ENCODE assay signal across 16 mouse cellular contexts in the genomic region with DNA sequence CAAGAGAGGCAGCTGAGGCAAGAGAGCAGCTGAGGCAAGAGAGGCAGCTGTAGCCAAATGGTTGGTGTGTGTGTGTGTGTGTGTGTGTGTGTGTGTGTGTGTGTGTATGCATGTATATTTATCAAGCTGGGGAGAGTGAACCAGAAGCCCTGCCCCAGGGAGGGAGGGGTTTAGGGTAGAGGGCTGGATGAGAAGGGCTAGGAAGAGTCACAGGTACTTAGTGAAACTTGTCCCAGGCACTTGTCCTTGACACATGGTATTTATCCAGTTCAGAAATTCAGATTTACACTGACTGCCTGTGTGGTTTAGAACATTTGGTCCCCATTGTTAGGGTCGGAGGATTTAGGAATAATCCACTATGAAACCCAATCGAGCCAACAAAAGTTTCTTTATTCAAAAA.
"Had no signal": no experiment of that assay in that cellular context is flagged by ENCODE, and none has a peak within 500 bp of the region (broad histone marks: within the 10 kb centered on the region; RNA-seq: fewer than 3 reads in every experiment).

No protein-coding gene starts in this region.

- H3K4me2 ChIP-seq: limb, embryonic 12.5 days; liver, embryonic 11.5 days; liver, embryonic 15.5 days; midbrain, embryonic 15.5 days; neural tube, embryonic 13.5 days had no signal

- H3K36me3 ChIP-seq: limb, embryonic 12.5 days; liver, embryonic 15.5 days; midbrain, embryonic 15.5 days; neural tube, embryonic 13.5 days had no signal

- H3K4me3 ChIP-seq: left cerebral cortex, adult 2 months; limb, embryonic 12.5 days; liver, embryonic 15.5 days; midbrain, embryonic 15.5 days; neural tube, embryonic 13.5 days had no signal

- H3K9ac ChIP-seq: limb, embryonic 12.5 days; liver, embryonic 15.5 days; midbrain, embryonic 15.5 days; neural tube, embryonic 13.5 days had no signal

- H3K9me3 ChIP-seq: limb, embryonic 12.5 days; liver, embryonic 15.5 days; midbrain, embryonic 15.5 days; neural tube, embryonic 13.5 days had no signal

- H3K27me3 ChIP-seq: limb, embryonic 12.5 days; liver, embryonic 15.5 days; midbrain, embryonic 15.5 days; neural tube, embryonic 13.5 days had no signal

- H3K4me1 ChIP-seq: liver, embryonic 15.5 days; midbrain, embryonic 15.5 days; neural tube, embryonic 13.5 days had no signal

- H3K27ac ChIP-seq: left cerebral cortex, adult 2 months; limb, embryonic 12.5 days; liver, embryonic 15.5 days; midbrain, embryonic 15.5 days; neural tube, embryonic 13.5 days had no signal

- DNase-seq: kidney, adult 8-10 months; kidney, postnatal 25 days; lung, adult 2 months; lung, postnatal 36 days; retina, postnatal 1 day; right cerebral cortex, postnatal 4 days; spleen, adult 18-20 months had no signal

- ATAC-seq: inflammation-experienced regulatory T-cells, adult 6 months; intestine, postnatal 0 days; lung, postnatal 0 days; midbrain, embryonic 15.5 days had no signal
